Mouse (Mus musculus): ENCODE data around the gene Tnfrsf25.

The Tnfrsf25 gene

DNA sequence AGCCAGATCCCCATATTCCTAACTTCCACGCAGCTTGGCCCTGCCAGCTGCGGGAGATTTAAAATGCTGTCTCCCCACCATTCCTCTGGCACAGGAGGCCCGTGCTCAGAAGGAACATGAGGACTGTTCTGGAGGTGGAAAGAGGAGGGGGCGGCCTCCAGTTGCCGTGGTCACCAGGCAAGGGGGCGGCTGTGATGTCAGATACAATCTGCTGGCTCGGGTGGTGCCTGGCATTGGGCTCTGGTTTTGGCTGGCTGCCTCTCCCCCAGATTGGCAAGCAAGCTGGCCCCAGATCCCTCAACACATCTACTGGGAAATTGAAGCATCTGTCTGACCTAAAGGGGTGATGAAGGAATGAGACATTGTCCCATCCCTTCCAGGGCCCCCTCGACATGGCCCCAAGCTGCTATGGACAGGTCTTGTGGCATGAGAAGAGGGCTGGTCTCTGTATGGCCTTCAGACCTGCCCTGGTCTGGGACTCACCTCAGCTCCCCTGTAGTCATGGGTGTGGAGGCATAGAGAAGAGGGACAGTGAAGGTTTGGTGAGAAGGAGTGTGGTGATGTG is 27.1 kb upstream of the Tnfrsf25 start:
- ATAC-seq (ENCODE audit: insufficient number of reproducible peaks, low FRiP score, low TSS enrichment) = no peak

DNA sequence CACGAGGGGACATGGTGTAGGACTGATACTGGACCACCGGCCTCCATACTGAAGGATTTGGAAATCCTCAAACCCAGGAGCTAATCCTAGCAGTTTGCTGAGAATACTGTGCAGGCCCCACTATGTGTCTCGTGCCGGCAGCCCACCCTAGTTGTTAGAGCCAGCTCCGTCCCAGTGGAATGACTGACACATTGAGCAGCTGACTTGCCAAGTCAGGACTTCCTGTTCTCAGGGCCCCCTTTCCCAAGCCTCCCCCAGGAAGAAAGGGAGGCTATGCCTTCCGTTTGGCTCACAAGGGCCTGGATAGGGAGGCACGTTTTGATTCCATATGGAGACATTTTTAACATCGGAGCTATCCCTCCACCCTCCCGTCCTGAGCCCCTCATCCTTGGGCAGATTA is 25.5 kb upstream of the Tnfrsf25 start:
- no peak for ATAC-seq (ENCODE audit: insufficient number of reproducible peaks, low FRiP score, low TSS enrichment)

DNA sequence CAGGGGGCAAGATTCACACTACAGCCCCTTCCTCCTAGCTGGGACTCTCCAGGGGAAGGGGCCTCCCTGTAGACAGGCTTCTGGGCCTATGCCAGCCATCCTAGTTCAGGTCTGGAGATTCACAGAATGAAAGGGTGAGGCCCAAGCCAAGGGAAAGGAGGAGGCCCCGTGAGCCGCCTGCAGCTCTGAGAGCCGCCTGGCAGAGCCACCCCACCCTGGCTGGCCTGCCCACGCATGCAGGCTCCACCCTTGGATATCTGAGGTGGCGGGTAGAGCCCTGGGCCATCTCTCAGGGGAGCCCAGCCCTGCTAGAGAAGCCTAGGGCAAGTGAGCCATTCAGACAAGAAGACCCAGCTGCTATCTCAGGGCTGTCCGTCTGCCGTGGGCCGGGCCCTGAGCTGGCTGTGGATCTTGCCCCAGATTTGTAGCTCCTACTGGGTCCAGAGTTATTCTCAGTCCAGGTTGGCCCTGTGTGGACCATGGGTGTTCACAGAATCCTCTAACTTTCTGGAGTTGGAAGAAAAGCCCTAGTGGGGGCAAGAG is 22.9 kb upstream of the Tnfrsf25 start:
- ATAC-seq (ENCODE audit: insufficient number of reproducible peaks, low FRiP score, low TSS enrichment) = no peak

DNA sequence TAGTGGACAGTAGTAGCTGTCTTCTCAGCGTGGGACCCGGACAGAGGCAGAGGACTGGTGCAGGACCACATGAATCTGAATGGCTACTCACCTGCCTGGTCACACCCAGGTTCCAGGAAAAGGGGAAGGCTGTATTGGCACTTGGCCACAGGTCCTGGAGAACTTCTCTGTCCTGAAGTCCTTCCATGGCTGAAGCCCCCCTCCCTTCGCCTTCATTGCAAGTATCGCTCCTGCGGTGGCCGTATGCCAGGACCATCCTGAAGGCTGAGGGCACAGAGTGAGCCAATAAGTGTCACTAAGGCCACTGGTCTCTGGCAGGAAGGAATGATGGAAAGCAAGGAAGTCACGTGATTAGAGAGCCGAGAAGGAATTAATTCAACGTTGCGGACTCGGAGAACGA is 21.5 kb upstream of the Tnfrsf25 start:
- no peak for ATAC-seq (ENCODE audit: insufficient number of reproducible peaks, low FRiP score, low TSS enrichment)

DNA sequence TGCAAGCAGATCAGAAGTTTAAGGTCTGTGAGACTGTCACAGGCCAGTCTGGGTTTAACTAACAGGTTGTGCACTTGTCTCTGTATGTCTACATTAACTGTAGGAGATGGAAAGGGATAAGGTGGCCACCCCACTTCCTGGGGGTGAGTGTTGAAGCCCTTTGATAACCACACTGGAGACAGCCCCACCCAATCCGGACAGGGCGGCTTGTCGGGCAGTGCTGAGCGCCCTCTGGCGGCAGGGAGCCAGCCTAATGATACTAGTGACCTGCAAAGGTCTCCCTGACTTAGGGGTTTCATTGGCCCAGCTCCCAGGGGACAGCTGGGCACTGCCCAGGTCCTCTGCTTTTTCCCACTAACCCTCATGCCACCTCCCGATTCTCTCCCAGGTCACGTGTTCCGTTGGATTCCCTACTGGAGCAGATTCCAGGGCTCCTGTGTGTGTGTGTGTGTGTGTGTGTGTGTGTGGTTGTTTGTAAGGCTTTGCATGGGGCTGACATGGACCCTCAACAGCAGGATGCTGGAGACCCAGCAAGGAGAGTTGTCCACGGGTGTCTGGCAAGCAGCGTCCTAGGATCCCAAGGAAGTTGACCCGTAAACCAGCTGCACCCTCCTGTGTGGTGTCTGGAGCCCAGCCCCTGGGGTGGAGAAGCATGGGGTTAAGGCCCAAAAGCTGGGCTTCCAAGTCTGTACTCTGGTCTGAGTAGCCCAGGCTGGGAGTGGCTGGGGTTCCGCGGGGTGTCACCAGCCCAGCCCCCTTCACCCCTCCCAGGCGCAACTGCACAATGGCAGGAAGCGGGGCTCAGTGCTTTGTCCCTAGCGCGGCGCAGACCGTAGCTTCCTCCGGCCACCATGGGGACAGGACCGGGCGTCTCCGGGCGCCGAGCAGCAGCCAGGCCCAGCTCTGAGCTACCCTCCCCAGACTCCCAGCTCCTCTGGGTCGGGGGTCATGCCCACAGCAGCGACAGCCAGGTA is 19.5 kb upstream of the Tnfrsf25 start:
- ATAC-seq (ENCODE audit: insufficient number of reproducible peaks, low FRiP score, low TSS enrichment) = no peak

DNA sequence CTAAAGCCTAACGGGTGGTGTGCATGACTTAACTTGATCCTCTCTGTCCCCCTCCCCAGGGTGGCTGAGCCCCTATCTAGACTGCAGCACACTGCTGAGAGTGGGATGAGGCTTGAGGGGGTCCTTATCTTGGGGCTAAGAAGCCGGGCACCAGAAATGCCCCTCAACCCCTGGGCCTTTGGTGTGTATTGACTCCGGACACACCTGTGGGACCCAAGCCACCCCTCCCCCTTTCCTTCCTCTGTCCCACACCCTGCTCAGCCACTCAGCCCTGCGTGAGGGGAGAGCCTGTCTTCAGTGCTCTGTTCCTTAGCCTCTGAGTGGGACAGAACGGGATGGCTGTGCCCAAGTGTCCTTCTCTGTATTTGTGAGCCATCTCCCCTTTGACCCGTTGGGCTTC is 18.8 kb upstream of the Tnfrsf25 start:
- no peak for ATAC-seq (ENCODE audit: insufficient number of reproducible peaks, low FRiP score, low TSS enrichment)

DNA sequence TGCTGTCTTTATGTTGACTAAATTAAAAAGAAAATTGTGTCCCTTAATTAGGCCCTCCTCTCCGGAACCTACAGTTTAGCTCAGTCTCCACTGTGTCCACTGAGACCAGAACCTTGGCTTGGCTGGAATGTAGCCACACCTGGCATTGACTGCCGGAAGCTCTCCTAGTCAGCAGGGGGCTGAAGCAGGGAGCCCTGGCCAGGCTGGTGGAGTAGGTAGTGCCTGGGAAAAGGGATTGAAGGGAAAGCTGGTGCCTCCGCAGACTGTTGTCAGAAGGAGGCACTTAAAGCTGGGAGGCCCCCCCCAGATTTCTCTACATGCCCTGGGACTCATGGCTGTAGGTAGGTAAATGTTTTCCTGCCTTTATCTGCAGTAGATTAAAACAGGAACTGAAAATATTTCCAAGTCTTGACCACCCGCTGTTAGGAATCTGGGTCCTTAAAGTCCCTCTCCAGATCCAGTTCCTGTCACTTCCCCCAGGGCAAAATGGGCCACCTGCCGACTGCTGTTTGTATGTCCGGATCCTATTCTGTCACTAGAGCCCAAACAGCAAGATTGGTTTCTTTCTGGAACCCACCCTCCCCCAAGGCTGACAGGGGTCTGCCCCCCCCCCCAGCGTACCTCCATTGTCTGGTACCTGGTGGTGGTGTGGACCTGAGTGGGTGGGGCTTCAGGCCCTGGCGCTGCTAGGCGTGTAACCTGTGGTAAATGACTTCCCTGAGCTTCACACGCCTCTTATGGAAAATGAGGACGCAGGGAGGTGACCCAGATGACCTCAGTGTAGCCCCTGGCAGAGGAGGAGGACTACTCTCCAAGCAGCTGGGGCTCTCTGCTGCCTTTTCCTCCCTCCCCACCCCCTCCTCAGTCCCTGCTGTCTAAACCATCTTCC is 17.6 kb upstream of the Tnfrsf25 start:
- no peak for ATAC-seq (ENCODE audit: insufficient number of reproducible peaks, low FRiP score, low TSS enrichment)

DNA sequence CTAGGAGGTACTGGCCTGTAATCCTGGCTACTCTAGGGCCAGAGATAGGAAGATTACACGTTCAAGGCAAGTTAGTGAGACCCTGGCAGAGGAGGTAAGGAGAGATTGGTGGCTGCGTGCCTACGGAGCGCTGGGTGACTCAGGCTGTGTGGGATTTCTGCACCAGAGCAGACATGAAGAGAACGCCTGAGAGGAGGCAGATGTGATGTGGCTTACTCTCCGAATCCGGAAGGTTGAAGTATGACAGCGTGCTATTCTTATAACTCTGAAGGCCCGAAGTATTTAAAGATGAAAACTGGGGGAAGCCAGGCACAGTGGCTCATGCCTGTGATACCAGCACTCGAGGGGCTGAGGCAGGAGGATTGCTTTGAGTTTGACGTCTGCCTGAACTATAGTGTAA is 15.2 kb upstream of the Tnfrsf25 start:
- ATAC-seq (ENCODE audit: insufficient number of reproducible peaks, low FRiP score, low TSS enrichment) = no peak

DNA sequence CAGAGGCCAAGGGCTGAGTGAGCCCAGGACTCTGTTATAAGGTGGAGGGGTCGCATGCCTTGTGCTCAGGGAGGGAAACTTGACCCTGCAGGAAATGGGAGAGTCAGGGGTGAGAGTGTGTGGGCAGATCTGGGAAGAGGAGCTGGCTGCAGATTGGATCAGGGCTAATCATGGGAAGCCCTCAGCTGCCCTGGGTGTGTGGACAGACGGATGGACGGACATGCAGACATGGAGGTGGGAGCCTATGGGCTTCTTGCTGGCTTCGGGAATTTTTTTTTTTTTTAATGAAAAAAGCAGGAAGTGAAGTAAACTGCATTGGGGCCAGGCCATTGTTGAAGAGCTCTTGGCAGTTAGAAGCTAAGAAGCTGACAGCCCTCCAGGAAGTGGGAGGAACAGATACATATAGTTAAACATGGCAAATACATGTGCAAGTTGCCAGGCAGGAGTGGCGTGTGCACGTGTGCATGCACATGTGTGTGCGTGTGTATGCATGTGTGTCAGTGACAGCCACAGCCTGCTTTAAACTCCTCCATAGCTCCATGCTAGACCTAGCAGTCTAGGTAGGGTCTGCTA is 14.6 kb upstream of the Tnfrsf25 start:
- ATAC-seq (ENCODE audit: insufficient number of reproducible peaks, low FRiP score, low TSS enrichment) = no peak

DNA sequence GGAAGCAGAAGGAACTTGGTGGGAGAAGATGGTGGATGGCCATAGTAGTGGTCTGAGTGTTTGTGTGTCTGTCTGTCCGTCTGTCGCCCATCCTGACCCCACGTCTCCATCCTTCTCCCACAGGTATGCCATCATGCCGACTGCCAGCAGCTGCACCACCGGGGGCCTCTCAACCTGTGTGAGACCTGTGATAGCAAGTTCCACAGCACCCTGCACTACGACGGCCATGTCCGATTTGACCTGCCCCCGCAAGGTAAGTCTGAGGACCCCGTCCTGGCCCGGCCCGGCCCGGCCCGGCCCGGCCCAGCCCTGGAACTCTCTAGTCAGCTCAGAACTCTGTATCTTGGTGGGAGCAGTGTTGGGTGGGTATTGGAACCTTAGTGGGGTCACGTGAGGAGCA is 13.8 kb upstream of the Tnfrsf25 start:
- ATAC-seq (ENCODE audit: insufficient number of reproducible peaks, low FRiP score, low TSS enrichment) = no peak

DNA sequence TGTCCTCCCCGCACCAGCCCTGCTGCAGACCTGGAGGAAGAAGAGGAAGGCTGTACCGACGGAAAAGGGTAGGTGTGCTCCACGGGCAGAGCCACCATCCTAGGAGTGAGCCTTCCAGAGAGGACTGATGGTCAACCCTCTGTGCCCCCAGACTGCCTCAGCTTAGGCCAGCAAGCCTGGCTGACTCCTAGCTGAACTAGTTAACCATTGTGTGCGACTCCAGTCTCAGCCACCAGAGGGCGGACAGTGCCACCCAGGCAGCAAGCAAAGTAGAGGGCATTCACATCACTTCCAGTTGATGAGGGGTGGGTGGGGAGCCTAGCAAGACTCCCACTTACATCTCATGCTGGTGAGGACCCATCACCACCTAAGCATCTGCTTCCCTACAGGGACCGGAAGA is 12.7 kb upstream of the Tnfrsf25 start:
- ATAC-seq (ENCODE audit: insufficient number of reproducible peaks, low FRiP score, low TSS enrichment) = no peak

DNA sequence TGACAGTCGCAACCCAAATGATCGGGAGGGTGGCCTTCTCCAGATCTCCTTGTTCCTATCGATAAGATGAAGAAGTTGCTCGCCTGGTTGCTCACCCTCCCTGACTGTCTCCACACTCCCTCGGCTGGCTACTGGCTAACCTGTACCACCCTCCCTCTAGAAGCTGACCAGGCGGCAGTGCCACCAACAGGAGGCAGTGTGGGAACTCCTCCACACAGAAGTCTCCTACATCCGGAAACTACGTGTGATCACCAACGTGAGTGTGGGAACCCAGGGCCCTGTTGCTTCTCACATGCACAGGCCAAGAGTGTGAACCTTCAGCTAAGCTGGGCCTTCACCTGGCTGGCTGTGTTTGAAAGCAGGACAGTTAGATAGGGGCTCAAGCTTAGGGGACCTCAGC is 9.0 kb upstream of the Tnfrsf25 start:
- ATAC-seq (ENCODE audit: insufficient number of reproducible peaks, low FRiP score, low TSS enrichment) = no peak

DNA sequence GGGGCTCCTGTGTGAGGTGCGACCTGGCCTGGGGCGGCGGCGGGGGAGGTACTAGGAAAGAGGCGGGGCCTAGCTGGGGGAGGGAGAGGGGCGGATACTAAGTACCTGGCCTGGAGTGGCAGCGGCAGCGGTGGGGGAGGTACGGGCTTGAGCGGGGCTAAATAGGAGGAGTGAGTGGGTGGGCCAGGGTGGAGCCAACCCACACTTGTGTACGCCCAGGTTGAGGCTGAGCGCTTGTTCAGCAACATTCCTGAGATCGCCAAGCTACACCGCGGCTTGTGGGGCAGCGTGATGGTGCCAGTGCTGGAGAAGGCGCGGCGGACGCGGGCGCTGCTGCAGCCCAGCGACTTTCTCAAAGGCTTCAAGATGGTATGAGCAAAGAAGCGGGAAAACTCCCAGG is 8.2 kb upstream of the Tnfrsf25 start:
- no peak for ATAC-seq (ENCODE audit: insufficient number of reproducible peaks, low FRiP score, low TSS enrichment)

DNA sequence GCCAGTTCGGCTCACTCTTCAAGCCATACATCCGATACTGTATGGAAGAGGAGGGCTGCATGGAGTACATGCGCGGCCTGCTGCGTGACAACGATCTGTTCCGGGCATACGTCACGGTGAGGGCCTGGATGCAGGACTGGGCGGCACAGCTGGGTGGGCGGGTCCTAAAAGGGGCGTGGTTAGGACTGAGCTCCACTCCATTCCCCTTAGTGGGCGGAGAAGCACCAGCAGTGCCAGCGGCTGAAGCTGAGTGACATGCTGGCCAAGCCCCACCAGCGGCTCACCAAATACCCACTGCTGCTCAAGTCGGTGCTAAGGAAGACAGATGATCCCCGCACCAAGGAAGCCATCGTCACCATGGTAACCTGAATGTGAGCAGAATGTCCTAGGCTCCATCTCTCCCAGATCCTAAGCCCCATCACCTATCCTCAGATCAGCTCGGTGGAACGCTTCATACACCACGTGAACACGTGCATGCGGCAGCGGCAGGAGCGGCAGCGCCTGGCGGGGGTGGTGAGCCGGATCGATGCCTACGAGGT is 7.7 kb upstream of the Tnfrsf25 start:
- ATAC-seq (ENCODE audit: insufficient number of reproducible peaks, low FRiP score, low TSS enrichment) = 0 out of 2 replicates have a peak, but pooled peaks have one; percentile 31

DNA sequence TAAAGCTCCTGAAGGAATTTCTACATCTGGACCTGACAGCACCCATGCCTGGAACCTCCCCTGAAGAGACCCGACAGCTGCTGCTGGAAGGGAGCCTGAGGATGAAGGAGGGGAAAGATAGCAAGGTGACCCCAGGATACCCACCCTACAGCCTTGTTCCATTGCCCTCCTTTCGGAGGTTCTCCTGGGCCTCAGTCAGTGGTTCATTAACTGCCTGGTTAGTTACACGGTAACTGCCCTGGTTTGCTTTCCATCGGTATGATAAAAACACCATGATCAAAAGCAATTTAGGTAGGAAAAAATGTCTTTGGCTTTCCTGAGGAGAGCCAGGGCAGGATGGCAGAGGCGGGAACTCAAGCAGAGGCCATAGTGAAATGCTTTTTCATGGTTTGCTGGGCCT is 7.1 kb upstream of the Tnfrsf25 start:
- no peak for ATAC-seq (ENCODE audit: insufficient number of reproducible peaks, low FRiP score, low TSS enrichment)

DNA sequence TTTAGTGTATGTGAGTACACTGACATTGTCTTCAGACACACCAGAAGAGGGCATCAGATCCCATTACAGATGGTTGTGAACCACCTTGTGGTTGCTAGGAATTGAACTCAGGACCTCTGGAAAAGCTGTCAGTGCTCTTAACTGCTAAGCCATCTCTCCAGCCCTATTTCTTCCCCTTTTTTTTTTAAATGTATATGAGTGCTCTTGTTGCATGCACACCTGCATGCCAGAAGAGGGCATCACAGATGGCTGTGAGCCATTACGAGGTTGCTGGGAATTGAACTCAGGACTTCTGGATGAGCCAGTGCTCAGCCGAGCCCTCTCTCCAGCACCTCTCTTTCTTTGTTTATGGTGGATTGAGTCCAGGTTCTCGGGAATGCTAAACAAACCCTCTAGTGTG is 6.2 kb upstream of the Tnfrsf25 start:
- no peak for ATAC-seq (ENCODE audit: insufficient number of reproducible peaks, low FRiP score, low TSS enrichment)

DNA sequence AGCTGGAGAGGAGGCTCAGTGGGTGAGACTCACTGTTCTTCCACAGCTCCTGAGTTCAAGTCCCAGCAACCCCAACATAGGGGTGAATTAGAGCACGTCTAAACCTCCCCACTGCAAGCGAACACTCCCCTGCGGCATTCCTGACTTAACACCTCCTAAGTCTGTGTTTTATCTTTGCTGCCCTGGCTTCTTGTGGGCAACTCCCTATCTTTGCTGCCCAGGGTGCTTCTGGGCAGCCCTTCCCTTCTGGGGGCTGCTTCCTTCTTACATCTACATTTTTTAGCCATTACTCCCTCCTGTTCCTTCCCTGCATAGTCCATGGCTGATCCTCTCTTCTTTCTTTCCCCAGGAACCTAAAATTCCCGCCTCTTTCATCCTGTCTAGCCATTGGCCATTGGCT is 5.0 kb upstream of the Tnfrsf25 start:
- ATAC-seq (ENCODE audit: insufficient number of reproducible peaks, low FRiP score, low TSS enrichment) = no peak

DNA sequence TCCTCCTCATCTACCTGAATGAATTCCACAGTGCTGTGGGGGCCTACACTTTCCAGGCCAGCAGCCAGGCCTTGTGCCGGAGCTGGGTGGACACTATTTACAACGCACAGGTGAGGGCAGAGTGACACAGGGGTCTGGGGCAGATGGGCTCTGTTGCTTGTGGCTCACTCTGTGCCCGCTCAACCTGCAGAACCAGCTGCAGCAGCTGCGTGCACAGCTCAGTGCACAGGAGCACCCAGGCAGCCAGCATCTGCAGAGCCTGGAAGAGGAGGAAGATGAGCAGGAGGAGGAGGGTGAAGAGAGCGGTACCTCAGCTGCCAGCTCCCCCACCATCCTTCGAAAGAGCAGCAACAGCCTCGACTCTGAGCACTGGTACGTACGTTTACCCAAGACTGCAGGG is 3.4 kb upstream of the Tnfrsf25 start:
- no peak for ATAC-seq (ENCODE audit: insufficient number of reproducible peaks, low FRiP score, low TSS enrichment)

DNA sequence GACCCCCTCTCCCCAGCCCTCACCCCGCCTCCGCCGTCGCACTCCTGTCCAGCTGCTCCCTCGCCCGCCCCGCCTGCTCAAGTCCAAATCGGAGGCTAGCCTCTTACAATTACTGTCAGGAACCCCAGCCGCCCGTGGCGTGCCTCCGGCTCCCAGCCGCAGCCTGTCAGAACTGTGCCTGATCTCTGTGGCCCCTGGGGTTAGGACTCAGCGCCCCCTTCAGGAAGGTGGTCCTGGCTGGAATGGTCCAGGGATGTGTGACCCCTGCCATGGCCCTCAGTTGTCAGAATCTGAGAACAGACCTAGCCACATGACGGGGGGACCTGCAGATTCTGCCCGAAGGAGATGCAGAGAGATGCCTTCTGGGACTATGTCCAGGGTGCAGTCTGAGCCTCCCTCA is 1.7 kb upstream of the Tnfrsf25 start:
- no peak for ATAC-seq (ENCODE audit: insufficient number of reproducible peaks, low FRiP score, low TSS enrichment)

DNA sequence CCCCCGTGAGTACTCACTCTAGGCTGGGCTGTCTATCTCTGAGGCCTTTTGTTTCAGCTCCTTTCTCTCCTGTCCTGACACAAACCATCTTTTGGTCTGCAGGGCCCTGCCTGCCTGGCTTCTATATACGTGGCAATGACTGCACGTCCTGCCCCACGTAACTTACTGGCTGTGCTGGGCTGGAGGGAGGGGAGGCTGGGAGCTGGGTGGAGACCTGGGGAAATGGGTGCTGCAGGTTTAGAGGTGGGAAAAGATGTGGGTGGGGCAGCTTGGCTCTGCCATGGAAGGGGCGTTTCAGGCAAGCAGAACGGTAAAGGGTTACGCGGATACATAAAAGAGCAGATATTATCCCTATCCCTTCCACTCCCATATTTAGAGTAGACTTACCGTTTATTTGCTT is 1.8 kb downstream of the Tnfrsf25 start:
- ATAC-seq (ENCODE audit: insufficient number of reproducible peaks, low FRiP score, low TSS enrichment) = no peak

Data from cerebellum, adult (tissue).